ENCODE assay signal across 46 mouse cellular contexts in the genomic region with DNA sequence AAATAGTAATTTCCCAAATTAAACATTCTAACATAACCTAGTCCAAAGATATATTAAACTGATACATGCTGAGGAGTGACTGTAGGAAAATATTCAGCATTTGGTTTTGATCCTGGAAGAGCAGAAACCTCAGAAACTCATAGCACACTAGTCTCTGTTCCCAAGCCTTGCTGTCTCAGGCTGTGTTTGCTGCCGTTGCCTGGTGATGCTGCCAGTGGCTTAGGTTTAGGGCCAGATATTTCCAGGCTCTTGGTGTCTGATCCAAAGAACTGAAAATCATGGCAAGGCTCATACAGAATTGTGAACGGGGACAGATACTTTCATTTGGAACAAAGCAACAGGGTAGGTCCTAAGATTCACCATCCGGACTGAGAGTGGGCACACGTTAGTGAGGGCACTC. TPM values are rescaled to one million over a fixed set of nuclear protein-coding genes. Genes with fewer than 3 reads are reported as not detected.
"Had no signal": no experiment of that assay in that cellular context is flagged by ENCODE, and none has a peak within 500 bp of the region (broad histone marks: within the 10 kb centered on the region; RNA-seq: fewer than 3 reads in every experiment).

No protein-coding gene starts in this region.

- H3K36me3 ChIP-seq: limb, embryonic 10.5 days; limb, embryonic 12.5 days; limb, embryonic 13.5 days; limb, embryonic 15.5 days; liver, embryonic 12.5 days; liver, embryonic 13.5 days; liver, embryonic 15.5 days; lung, embryonic 15.5 days; midbrain, embryonic 10.5 days; midbrain, embryonic 12.5 days; midbrain, embryonic 13.5 days; midbrain, embryonic 15.5 days had no signal

- H3K9me3 ChIP-seq: limb, embryonic 10.5 days; limb, embryonic 12.5 days; limb, embryonic 13.5 days; limb, embryonic 15.5 days; liver, embryonic 12.5 days; liver, embryonic 13.5 days; liver, embryonic 15.5 days; lung, embryonic 15.5 days; midbrain, embryonic 10.5 days; midbrain, embryonic 12.5 days; midbrain, embryonic 13.5 days; midbrain, embryonic 15.5 days had no signal

- H3K9ac ChIP-seq: limb, embryonic 12.5 days; limb, embryonic 13.5 days; limb, embryonic 15.5 days; liver, embryonic 12.5 days; liver, embryonic 13.5 days; liver, embryonic 14.5 days; liver, embryonic 15.5 days; liver, postnatal 0 days; lung, embryonic 14.5 days; lung, embryonic 15.5 days; midbrain, embryonic 12.5 days; midbrain, embryonic 13.5 days; midbrain, embryonic 15.5 days had no signal

- H3K27ac ChIP-seq: limb, embryonic 10.5 days; limb, embryonic 12.5 days; limb, embryonic 13.5 days; limb, embryonic 15.5 days; liver, embryonic 12.5 days; liver, embryonic 13.5 days; liver, embryonic 14.5 days; liver, embryonic 15.5 days; lung, embryonic 15.5 days; macrophage; midbrain, embryonic 10.5 days; midbrain, embryonic 12.5 days; midbrain, embryonic 13.5 days; midbrain, embryonic 15.5 days had no signal

- H3K4me3 ChIP-seq: limb, embryonic 10.5 days; limb, embryonic 12.5 days; limb, embryonic 13.5 days; limb, embryonic 15.5 days; liver, embryonic 12.5 days; liver, embryonic 13.5 days; liver, embryonic 15.5 days; lung, embryonic 15.5 days; megakaryocyte, embryonic 14.5 days; midbrain, embryonic 10.5 days; midbrain, embryonic 12.5 days; midbrain, embryonic 13.5 days; midbrain, embryonic 15.5 days; myocyte had no signal

- H3K27me3 ChIP-seq: limb, embryonic 12.5 days; limb, embryonic 13.5 days; limb, embryonic 15.5 days; liver, embryonic 12.5 days; liver, embryonic 13.5 days; liver, embryonic 15.5 days; lung, embryonic 15.5 days; midbrain, embryonic 12.5 days; midbrain, embryonic 13.5 days; midbrain, embryonic 15.5 days had no signal

- H3K4me2 ChIP-seq: limb, embryonic 12.5 days; limb, embryonic 13.5 days; limb, embryonic 15.5 days; liver, embryonic 11.5 days; liver, embryonic 12.5 days; liver, embryonic 13.5 days; liver, embryonic 15.5 days; lung, embryonic 14.5 days; lung, embryonic 15.5 days; midbrain, embryonic 11.5 days; midbrain, embryonic 12.5 days; midbrain, embryonic 13.5 days; midbrain, embryonic 15.5 days had no signal

- ATAC-seq: liver, embryonic 12.5 days; liver, postnatal 0 days; lung, postnatal 0 days; midbrain, embryonic 13.5 days; midbrain, embryonic 15.5 days; midbrain, embryonic 16.5 days had no signal

- H3K4me1 ChIP-seq: limb, embryonic 10.5 days; limb, embryonic 13.5 days; limb, embryonic 15.5 days; liver, embryonic 12.5 days; liver, embryonic 13.5 days; liver, embryonic 15.5 days; lung, embryonic 15.5 days; megakaryocyte, embryonic 14.5 days; midbrain, embryonic 12.5 days; midbrain, embryonic 13.5 days; midbrain, embryonic 15.5 days had no signal

- DNase-seq: left cerebral cortex, postnatal 4 days; liver; liver, embryonic 13.5 days; liver, postnatal 0 days; lung, adult 18-20 months; lung, adult 2 months; lung, embryonic 14.5 days; lung, postnatal 10 days; lung, postnatal 14 days; lung, postnatal 36 days; lung, postnatal 4 days; midbrain, embryonic 14.5 days had no signal

RNA-seq across cellular contexts. Expression of gene Iqcf6, which starts 15.7 kb away (rescaled TPM):
- total RNA-seq: left cerebral cortex, postnatal 10 days; left cerebral cortex, postnatal 14 days; left cerebral cortex, postnatal 25 days; left cerebral cortex, postnatal 36 days; left cerebral cortex, postnatal 4 days; liver, adult 2 months; megakaryocyte progenitor cell, adult 5-6 weeks; megakaryocyte, adult 5-6 weeks; megakaryocyte-erythroid progenitor cell, adult 5-6 weeks; midbrain, postnatal 0 days; monocyte, adult 5-6 weeks had no signal
- polyA plus RNA-seq: limb, embryonic 10.5 days; limb, embryonic 11.5 days; limb, embryonic 12.5 days; limb, embryonic 13.5 days; limb, embryonic 14.5 days; limb, embryonic 15.5 days; liver, adult 2 months; liver, embryonic 11.5 days; liver, embryonic 12.5 days; liver, embryonic 13.5 days; liver, embryonic 14.5 days; liver, embryonic 15.5 days; liver, embryonic 16.5 days; liver, postnatal 0 days; lung, adult 2 months; lung, embryonic 14.5 days; lung, embryonic 15.5 days; lung, embryonic 16.5 days; lung, postnatal 0 days; macrophage; midbrain, embryonic 10.5 days; midbrain, embryonic 11.5 days; midbrain, embryonic 12.5 days; midbrain, embryonic 13.5 days; midbrain, embryonic 14.5 days; midbrain, embryonic 15.5 days; midbrain, embryonic 16.5 days; midbrain, postnatal 0 days; myocyte; neural tube, embryonic 11.5 days had no signal

RNA-seq across cellular contexts. Expression of gene Iqcf4, which starts 39.9 kb away (rescaled TPM):
- total RNA-seq: left cerebral cortex, postnatal 10 days; left cerebral cortex, postnatal 14 days; left cerebral cortex, postnatal 25 days; left cerebral cortex, postnatal 36 days; left cerebral cortex, postnatal 4 days; liver, adult 2 months; megakaryocyte progenitor cell, adult 5-6 weeks; megakaryocyte, adult 5-6 weeks; megakaryocyte-erythroid progenitor cell, adult 5-6 weeks; midbrain, postnatal 0 days; monocyte, adult 5-6 weeks had no signal
- polyA plus RNA-seq: limb, embryonic 10.5 days; limb, embryonic 11.5 days; limb, embryonic 12.5 days; limb, embryonic 13.5 days; limb, embryonic 14.5 days; limb, embryonic 15.5 days; liver, adult 2 months; liver, embryonic 11.5 days; liver, embryonic 12.5 days; liver, embryonic 13.5 days; liver, embryonic 14.5 days; liver, embryonic 15.5 days; liver, embryonic 16.5 days; liver, postnatal 0 days; lung, adult 2 months; lung, embryonic 14.5 days; lung, embryonic 15.5 days; lung, embryonic 16.5 days; lung, postnatal 0 days; macrophage; midbrain, embryonic 10.5 days; midbrain, embryonic 11.5 days; midbrain, embryonic 12.5 days; midbrain, embryonic 13.5 days; midbrain, embryonic 14.5 days; midbrain, embryonic 15.5 days; midbrain, embryonic 16.5 days; midbrain, postnatal 0 days; myocyte; neural tube, embryonic 11.5 days had no signal

RNA-seq across cellular contexts. Expression of gene Grm2, which starts 45.2 kb away (rescaled TPM):
- total RNA-seq: liver, adult 2 months; megakaryocyte progenitor cell, adult 5-6 weeks; megakaryocyte, adult 5-6 weeks; megakaryocyte-erythroid progenitor cell, adult 5-6 weeks; monocyte, adult 5-6 weeks had no signal
- polyA plus RNA-seq: limb, embryonic 10.5 days; limb, embryonic 12.5 days; limb, embryonic 13.5 days; liver, adult 2 months; liver, embryonic 11.5 days; liver, embryonic 12.5 days; liver, embryonic 13.5 days; liver, embryonic 14.5 days; liver, embryonic 15.5 days; liver, embryonic 16.5 days; liver, postnatal 0 days; lung, adult 2 months; lung, embryonic 14.5 days; lung, embryonic 16.5 days; lung, postnatal 0 days; macrophage; myocyte had no signal

RNA-seq across cellular contexts. Expression of gene Iqcf3, which starts 49.3 kb away (rescaled TPM):
- total RNA-seq: left cerebral cortex, postnatal 10 days; left cerebral cortex, postnatal 14 days; left cerebral cortex, postnatal 25 days; left cerebral cortex, postnatal 36 days; left cerebral cortex, postnatal 4 days; liver, adult 2 months; megakaryocyte progenitor cell, adult 5-6 weeks; megakaryocyte, adult 5-6 weeks; megakaryocyte-erythroid progenitor cell, adult 5-6 weeks; midbrain, postnatal 0 days had no signal
- polyA plus RNA-seq: limb, embryonic 10.5 days; limb, embryonic 11.5 days; limb, embryonic 12.5 days; limb, embryonic 13.5 days; limb, embryonic 14.5 days; limb, embryonic 15.5 days; liver, adult 2 months; liver, embryonic 11.5 days; liver, embryonic 12.5 days; liver, embryonic 13.5 days; liver, embryonic 14.5 days; liver, embryonic 15.5 days; liver, embryonic 16.5 days; liver, postnatal 0 days; lung, adult 2 months; lung, embryonic 14.5 days; lung, embryonic 15.5 days; lung, embryonic 16.5 days; lung, postnatal 0 days; macrophage; midbrain, embryonic 10.5 days; midbrain, embryonic 11.5 days; midbrain, embryonic 12.5 days; midbrain, embryonic 13.5 days; midbrain, embryonic 14.5 days; midbrain, embryonic 15.5 days; midbrain, embryonic 16.5 days; midbrain, postnatal 0 days; myocyte; neural tube, embryonic 11.5 days had no signal
